Mouse (Mus musculus) forebrain, embryonic 15.5 days (tissue): ENCODE measurements around the gene Rad23a. TPM values are rescaled to one million over a fixed set of nuclear protein-coding genes. Genes with fewer than 3 reads are reported as not detected.

ENCODE experiments used
- microRNA-seq: library from miRNA; unstranded; fragments of <30 nt; microRNA quantifications from one replicate; pipeline ENCODE4, GENCODE M21; 2016
- polyA plus RNA-seq: library from polyadenylated mRNA; unstranded; fragments of >200 nt; fragmentation: Nextera tagmentation; extraction: Ambion mirVana; gene quantifications from 2 replicates; pipeline ENCODE4 v1.2.1, GENCODE M21; 2015

Gene Rad23a
- polyA plus RNA-seq, 1 experiment from 2014 or later = 85.1 TPM

Small RNAs within 50 kb of the gene (microRNA-seq; reads per million reads assigned to microRNA genes)
- 1.8 reads per million for gene Mir7069

Other genes starting within 250 kb of the Rad23a start
- gene Ier2, start 177.8 kb downstream of the Rad23a start, polyA plus RNA-seq = 26.0 and 33.4 TPM in 2 replicates
- gene Trmt1, start 154.4 kb downstream of the Rad23a start, polyA plus RNA-seq = 62.4 and 64.0 TPM in 2 replicates
- gene Nacc1, start 152.8 kb downstream of the Rad23a start, polyA plus RNA-seq = 15.5 and 16.4 TPM in 2 replicates
- 2.1 and 2.5 TPM in 2 replicates for gene Lyl1, start 139.2 kb downstream of the Rad23a start, polyA plus RNA-seq
- gene G430095P16Rik, start 117.7 kb downstream of the Rad23a start, polyA plus RNA-seq = 2.7 TPM in 2 replicates
- 413 and 445 TPM in 2 replicates for gene Nfix, start 40.3 kb downstream of the Rad23a start, polyA plus RNA-seq
- gene Dand5, start 17.8 kb downstream of the Rad23a start, polyA plus RNA-seq = 8.1 and 8.9 TPM in 2 replicates
- 36.3 and 39.9 TPM in 2 replicates for gene Gadd45gip1, start 9.1 kb downstream of the Rad23a start, polyA plus RNA-seq
- gene Calr, start 6.3 kb upstream of the Rad23a start, polyA plus RNA-seq = 559 and 575 TPM in 2 replicates
- 122 and 127 TPM in 2 replicates for gene Farsa, start 16.3 kb upstream of the Rad23a start, polyA plus RNA-seq
- gene Syce2, start 31.4 kb upstream of the Rad23a start, polyA plus RNA-seq = 55.0 and 64.4 TPM in 2 replicates
- 36.2 and 37.4 TPM in 2 replicates for gene Gcdh, start 53.3 kb upstream of the Rad23a start, polyA plus RNA-seq
- gene Klf1, start 61.3 kb upstream of the Rad23a start, polyA plus RNA-seq = 0.75 and 0.87 TPM in 2 replicates
- gene Dnase2a, start 67.9 kb upstream of the Rad23a start, polyA plus RNA-seq = 5.6 TPM in 2 replicates
- 48.3 and 52.5 TPM in 2 replicates for gene Mast1, start 96.7 kb upstream of the Rad23a start, polyA plus RNA-seq
- 2.0 and 2.3 TPM in 2 replicates for gene Rtbdn, start 106.3 kb upstream of the Rad23a start, polyA plus RNA-seq
- gene Gm49661, start 128.8 kb upstream of the Rad23a start, polyA plus RNA-seq = not detected in 2 replicates
- 1,445 and 1,467 TPM in 2 replicates for gene Prdx2, start 128.9 kb upstream of the Rad23a start, polyA plus RNA-seq
- gene Rnaseh2a, start 129.1 kb upstream of the Rad23a start, polyA plus RNA-seq = 96.4 and 98.5 TPM in 2 replicates
- gene Junb, start 138.1 kb upstream of the Rad23a start, polyA plus RNA-seq = 7.6 TPM in 2 replicates
- gene Hook2, start 149.9 kb upstream of the Rad23a start, polyA plus RNA-seq = 28.0 and 29.7 TPM in 2 replicates
- not detected in 2 replicates for gene Best2, start 173.9 kb upstream of the Rad23a start, polyA plus RNA-seq
- 152 and 154 TPM in 2 replicates for gene Asna1, start 184.6 kb upstream of the Rad23a start, polyA plus RNA-seq
- 141 and 150 TPM in 2 replicates for gene Trir, start 186.2 kb upstream of the Rad23a start, polyA plus RNA-seq
- gene Tnpo2, start 196.2 kb upstream of the Rad23a start, polyA plus RNA-seq = 57.9 and 64.1 TPM in 2 replicates
- gene Fbxw9, start 219.4 kb upstream of the Rad23a start, polyA plus RNA-seq = 63.0 and 67.1 TPM in 2 replicates
- gene Gm5741, start 227.3 kb upstream of the Rad23a start, polyA plus RNA-seq = 1.2 and 2.0 TPM in 2 replicates
- gene Dhps, start 231.1 kb upstream of the Rad23a start, polyA plus RNA-seq = 91.4 and 92.3 TPM in 2 replicates
- 120 and 132 TPM in 2 replicates for gene Wdr83os, start 240.1 kb upstream of the Rad23a start, polyA plus RNA-seq
- gene Wdr83, start 240.6 kb upstream of the Rad23a start, polyA plus RNA-seq = 62.1 and 62.3 TPM in 2 replicates
- 16.9 and 17.0 TPM in 2 replicates for gene Man2b1, start 242.6 kb upstream of the Rad23a start, polyA plus RNA-seq